Mouse (Mus musculus) common myeloid progenitor, adult 5-6 weeks (primary cell): Measurements from ENCODE around the gene Golga2. TPM values are rescaled to one million over a fixed set of nuclear protein-coding genes. Genes with fewer than 3 reads are reported as not detected.
A peak's percentile ranks its signal among the peaks of the same experiment; 100 is the strongest.

Source experiments
- ATAC-seq: replicated peaks from 2 replicates; pipeline ENCODE4 v1.8.0; 2016; ENCODE audit warnings: low read depth, mild to moderate bottlenecking, moderate TSS enrichment, inconsistent platforms; ENCODE audit not compliant: poor library complexity, severe bottlenecking
- total RNA-seq: library from RNA; stranded (forward); fragments of 200-1000, 187-1606 nt; gene quantifications from 2 replicates; pipeline ENCODE4 v1.2.3, GENCODE M21; 2017

Golga2 gene
- total RNA-seq, 1 experiment from 2014 or later = 42.8 TPM

GRCm38 (mm10) chr2:32340836-32341633 is 53.9 kb downstream of the Golga2 start:
- ATAC-seq = no peak

- no peak for ATAC-seq
Observed at GRCm38 (mm10) chr2:32341634-32341939, 54.4 kb downstream of the Golga2 start.

- ATAC-seq = no peak
Observed at GRCm38 (mm10) chr2:32342039-32342438, 54.9 kb downstream of the Golga2 start.

GRCm38 (mm10) chr2:32342539-32343350 is 55.6 kb downstream of the Golga2 start:
- no peak for ATAC-seq

- no peak for ATAC-seq
Observed at GRCm38 (mm10) chr2:32343351-32343671, 56.1 kb downstream of the Golga2 start.

- no peak for ATAC-seq
Observed at GRCm38 (mm10) chr2:32344056-32344455, 56.9 kb downstream of the Golga2 start.

- ATAC-seq = no peak
Observed at GRCm38 (mm10) chr2:32344598-32345321, 57.6 kb downstream of the Golga2 start.

GRCm38 (mm10) chr2:32347019-32347418 is 59.8 kb downstream of the Golga2 start:
- ATAC-seq = no peak

- no peak for ATAC-seq
Observed at GRCm38 (mm10) chr2:32348311-32348710, 61.1 kb downstream of the Golga2 start.

- ATAC-seq = no peak
Observed at GRCm38 (mm10) chr2:32349625-32350255, 62.6 kb downstream of the Golga2 start.

- no peak for ATAC-seq
Observed at GRCm38 (mm10) chr2:32350471-32351051, 63.4 kb downstream of the Golga2 start.

GRCm38 (mm10) chr2:32351471-32351961 is 64.3 kb downstream of the Golga2 start:
- ATAC-seq = no peak

GRCm38 (mm10) chr2:32352151-32353006 is 65.2 kb downstream of the Golga2 start, which contains the start of gene Ciz1:
Ciz1 (plus strand) TSS chr2:32352327.
- ATAC-seq = 0 out of 2 replicates have a peak, but pooled peaks have one; percentile 16

- peak; percentile 84 for ATAC-seq
Observed at GRCm38 (mm10) chr2:32353007-32353542, 65.9 kb downstream of the Golga2 start, which contains the start of gene Dnm1. Dnm1 (minus strand) TSS chr2:32353338.

GRCm38 (mm10) chr2:32353836-32354235 is 66.7 kb downstream of the Golga2 start:
- ATAC-seq = no peak

GRCm38 (mm10) chr2:32354336-32354895 is 67.2 kb downstream of the Golga2 start:
- ATAC-seq = no peak

- ATAC-seq = no peak
Observed at GRCm38 (mm10) chr2:32356216-32356615, 69.0 kb downstream of the Golga2 start.
